Mouse (Mus musculus) midbrain, embryonic 16.5 days (tissue): ENCODE results near the gene Pdgfc. TPM values are rescaled to one million over a fixed set of nuclear protein-coding genes. Genes with fewer than 3 reads are reported as not detected.

Experiments used
- ATAC-seq: fragments of 200-750 bp; cut with Nextera tagmentation; 2 replicates; pipeline ENCODE4 v1.8.0; 2017; ENCODE audit warnings: moderate TSS enrichment
- H3K27ac ChIP-seq: fragments of 300-500 bp; sonication (generic); 2 replicates; pipeline ENCODE4 v1.5.1; 2014; ENCODE audit warnings: mild to moderate bottlenecking, low read length, mixed read lengths
- H3K27me3 ChIP-seq: fragments of 300-500 bp; sonication (generic); 2 replicates; pipeline ENCODE4 v1.6.1; 2014; ENCODE audit warnings: low read depth, low read length, mixed read lengths; ENCODE audit not compliant: control insufficient read depth, insufficient read depth
- H3K36me3 ChIP-seq: fragments of 300-500 bp; sonication (generic); 2 replicates; pipeline ENCODE4 v1.6.1; 2014; ENCODE audit warnings: mild to moderate bottlenecking, low read length, moderate library complexity, mixed read lengths; ENCODE audit not compliant: control insufficient read depth, insufficient read depth
- H3K4me1 ChIP-seq: fragments of 300-500 bp; sonication (generic); 2 replicates; pipeline ENCODE4 v1.6.1; 2014; ENCODE audit warnings: mild to moderate bottlenecking, low read length, mixed read lengths; ENCODE audit not compliant: control insufficient read depth, insufficient read depth
- H3K4me2 ChIP-seq: fragments of 300-500 bp; sonication (generic); 2 replicates; pipeline ENCODE4 v1.6.1; 2014; ENCODE audit warnings: mild to moderate bottlenecking, low read length, mixed read lengths
- H3K4me3 ChIP-seq: fragments of 300-500 bp; sonication (generic); 2 replicates; pipeline ENCODE4 v1.5.1; 2014; ENCODE audit warnings: low read depth, mild to moderate bottlenecking, low read length, moderate library complexity, mixed read lengths
- H3K9ac ChIP-seq: fragments of 300-500 bp; sonication (generic); 2 replicates; pipeline ENCODE4 v1.6.1; 2014; ENCODE audit warnings: low read depth, low read length, mixed read lengths
- H3K9me3 ChIP-seq: fragments of 300-500 bp; sonication (generic); replicated peaks from 2 replicates; pipeline ENCODE4 v1.6.1; 2014; ENCODE audit warnings: mild to moderate bottlenecking, low read length, mixed read lengths; ENCODE audit not compliant: control insufficient read depth, poor library complexity, severe bottlenecking
- WGBS: fragments of 180-500 bp; shearing (Covaris S2); extraction: QIAGEN DNeasy Blood & Tissue Kit; methylation state at CpG from one replicate; pipeline ENCODE4 v1.1.7; 2014; 5-methylcytosine and 5-hydroxymethylcytosine counted together
- polyA plus RNA-seq: library from polyadenylated mRNA; unstranded; fragments of >200 nt; fragmentation: Nextera tagmentation; extraction: Ambion mirVana; gene quantifications from 2 replicates; pipeline ENCODE4 v1.2.1, GENCODE M21; 2015

Gene Pdgfc
- polyA plus RNA-seq, 1 experiment from 2014 or later = 3.7 TPM

- ATAC-seq = no peak
- WGBS = 77% methylated on average over 1 of the region's 1 CpGs
- Histone ChIP-seq H3K4me2 (no peak overlapping the region), H3K4me1 (no peaks in the 10 kb centered on the region), H3K27me3 (no peaks in the 10 kb centered on the region), H3K9ac (no peak overlapping the region), H3K27ac (no peak overlapping the region), H3K9me3 (no peaks in the 10 kb centered on the region), H3K4me3 (no peak overlapping the region), H3K36me3 (no peaks in the 10 kb centered on the region)
Measured at GRCm38 (mm10) chr3:81057719-81058118, 21.5 kb downstream of the Pdgfc start.

GRCm38 (mm10) chr3:81058527-81059031 is 22.4 kb downstream of the Pdgfc start:
- no peak overlapping the region for H3K27ac ChIP-seq
- H3K9ac ChIP-seq = no peak overlapping the region
- peak; percentile 56 for ATAC-seq
- no peak overlapping the region for H3K4me3 ChIP-seq
- no peaks in the 10 kb centered on the region for H3K36me3 ChIP-seq
- 44% methylated on average over 4 of the region's 4 CpGs for WGBS
- no peaks in the 10 kb centered on the region for H3K9me3 ChIP-seq
- H3K4me2 ChIP-seq = no peak overlapping the region
- no peaks in the 10 kb centered on the region for H3K4me1 ChIP-seq
- H3K27me3 ChIP-seq = no peaks in the 10 kb centered on the region

DNA sequence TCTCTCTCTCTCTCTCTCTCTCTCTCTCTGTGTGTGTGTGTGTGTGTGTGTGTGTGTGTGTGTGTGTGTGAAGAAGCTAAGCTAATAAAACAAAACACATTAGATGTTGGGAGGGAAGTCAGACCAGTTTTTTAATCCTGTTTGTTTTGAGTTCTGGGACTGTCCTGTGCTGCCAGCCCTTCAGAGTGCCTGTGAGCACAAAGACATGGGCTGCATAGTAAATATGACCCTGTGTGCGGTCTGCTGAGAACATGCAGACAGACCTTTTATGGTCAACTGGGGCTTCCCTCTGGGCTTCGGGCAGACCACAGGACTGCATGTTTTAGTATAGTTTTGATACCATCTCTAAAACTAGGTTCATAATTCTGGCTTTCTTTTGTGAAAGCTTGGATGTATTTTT is 32.3 kb downstream of the Pdgfc start:
- H3K27ac ChIP-seq = no peak overlapping the region
- H3K36me3 ChIP-seq = no peaks in the 10 kb centered on the region
- H3K4me1 ChIP-seq = no peaks in the 10 kb centered on the region
- H3K9ac ChIP-seq = no peak overlapping the region
- H3K4me2 ChIP-seq = no peak overlapping the region
- no peak for ATAC-seq
- no peaks in the 10 kb centered on the region for H3K9me3 ChIP-seq
- no peak overlapping the region for H3K4me3 ChIP-seq
- 37% methylated on average over 2 of the region's 2 CpGs for WGBS
- no peaks in the 10 kb centered on the region for H3K27me3 ChIP-seq

DNA sequence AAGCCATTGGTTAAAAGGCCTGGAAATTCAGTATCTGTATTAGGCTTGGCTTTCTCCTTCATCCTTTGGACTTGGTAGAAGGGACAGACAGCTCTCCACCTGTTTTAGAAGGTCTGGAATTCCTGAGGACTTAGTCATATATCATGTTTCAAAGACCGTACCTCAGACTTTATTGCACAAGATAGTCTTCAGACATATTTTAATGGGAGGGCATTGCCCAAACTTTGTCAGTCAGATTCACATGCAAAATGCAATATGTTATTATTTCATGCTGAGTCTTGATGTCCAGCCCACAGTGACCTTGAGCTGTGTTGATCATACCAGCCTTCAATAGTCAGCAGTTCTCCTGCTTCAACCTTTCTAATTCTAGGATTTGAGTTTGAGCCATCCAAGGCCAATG is 64.9 kb downstream of the Pdgfc start:
- peaks cover 7% of the 10 kb centered on the region for H3K4me1 ChIP-seq
- no peak overlapping the region for H3K27ac ChIP-seq
- H3K36me3 ChIP-seq = no peaks in the 10 kb centered on the region
- H3K9me3 ChIP-seq = no peaks in the 10 kb centered on the region
- no peak overlapping the region for H3K4me2 ChIP-seq
- no peak for ATAC-seq
- H3K27me3 ChIP-seq = no peaks in the 10 kb centered on the region
- WGBS = 95% methylated on average over 1 of the region's 1 CpGs
- no peak overlapping the region for H3K9ac ChIP-seq
- H3K4me3 ChIP-seq = no peak overlapping the region

- H3K4me2 ChIP-seq = no peak overlapping the region
- peak; percentile 79 for ATAC-seq
- no peak overlapping the region for H3K9ac ChIP-seq
- WGBS = 7% methylated on average over 3 of the region's 3 CpGs
- H3K4me1 ChIP-seq = peaks cover 7% of the 10 kb centered on the region
- H3K27me3 ChIP-seq = no peaks in the 10 kb centered on the region
- no peaks in the 10 kb centered on the region for H3K36me3 ChIP-seq
- no peak overlapping the region for H3K4me3 ChIP-seq
- no peak overlapping the region for H3K27ac ChIP-seq
- H3K9me3 ChIP-seq = no peaks in the 10 kb centered on the region
Measured at GRCm38 (mm10) chr3:81102158-81102876, 66.1 kb downstream of the Pdgfc start.

GRCm38 (mm10) chr3:81102877-81103420 is 66.7 kb downstream of the Pdgfc start:
- Histone ChIP-seq H3K36me3 (no peaks in the 10 kb centered on the region), H3K4me3 (no peak overlapping the region), H3K9ac (no peak overlapping the region), H3K9me3 (no peaks in the 10 kb centered on the region), H3K4me2 (no peak overlapping the region), H3K27ac (no peak overlapping the region), H3K4me1 (peaks cover 7% of the 10 kb centered on the region), H3K27me3 (no peaks in the 10 kb centered on the region)
- ATAC-seq = no peak
- 39% methylated on average over 5 of the region's 5 CpGs for WGBS

DNA sequence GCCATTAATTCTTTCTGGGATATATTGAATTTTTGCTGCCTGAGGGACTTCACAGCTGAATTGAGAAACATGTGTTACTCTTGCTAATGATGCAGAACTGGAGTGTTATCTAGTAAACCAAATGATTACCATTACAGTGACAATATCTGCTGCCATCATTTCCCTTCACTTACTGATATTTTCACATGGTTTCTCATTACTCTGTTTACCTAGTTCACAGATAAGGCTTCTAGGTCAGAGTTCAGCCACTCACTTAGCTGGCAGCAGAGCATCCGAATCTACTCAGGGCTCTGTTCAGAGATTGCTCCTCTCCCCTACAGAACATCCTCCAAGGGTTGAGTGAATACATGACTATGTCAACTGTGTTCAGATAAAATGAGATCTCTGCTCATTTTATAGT is 71.3 kb downstream of the Pdgfc start:
- Histone ChIP-seq H3K4me2 (no peak overlapping the region), H3K36me3 (no peaks in the 10 kb centered on the region), H3K9ac (no peak overlapping the region), H3K4me1 (peaks cover 2% of the 10 kb centered on the region), H3K9me3 (no peaks in the 10 kb centered on the region), H3K27ac (no peak overlapping the region), H3K4me3 (no peak overlapping the region), H3K27me3 (no peaks in the 10 kb centered on the region)
- 66% methylated on average over 1 of the region's 1 CpGs for WGBS
- no peak for ATAC-seq

DNA sequence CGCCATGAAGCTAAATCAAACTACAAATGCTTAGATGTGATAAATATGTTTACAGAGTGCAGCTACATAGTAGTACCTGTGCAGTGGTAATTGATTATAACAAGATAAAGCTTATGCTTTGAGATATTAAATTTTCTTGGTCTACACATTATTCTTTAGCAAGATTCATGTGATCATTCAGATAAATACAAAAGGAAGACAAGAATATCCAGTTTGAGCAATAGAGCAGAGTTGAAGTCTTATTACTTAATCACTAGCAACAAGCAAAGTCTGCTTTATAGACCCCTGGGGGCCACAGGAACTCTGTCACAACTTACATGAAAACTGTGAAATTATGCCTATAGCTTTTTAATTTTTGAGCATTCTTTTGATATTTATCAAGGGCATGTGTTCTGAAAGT is 74.8 kb downstream of the Pdgfc start:
- H3K9ac ChIP-seq = no peak overlapping the region
- H3K4me3 ChIP-seq = no peak overlapping the region
- WGBS = 94% methylated on average over 1 of the region's 1 CpGs
- H3K27me3 ChIP-seq = no peaks in the 10 kb centered on the region
- H3K36me3 ChIP-seq = no peaks in the 10 kb centered on the region
- H3K4me1 ChIP-seq = no peaks in the 10 kb centered on the region
- H3K9me3 ChIP-seq = no peaks in the 10 kb centered on the region
- no peak for ATAC-seq
- no peak overlapping the region for H3K27ac ChIP-seq
- H3K4me2 ChIP-seq = no peak overlapping the region

GRCm38 (mm10) chr3:81112892-81113291 is 76.7 kb downstream of the Pdgfc start:
- WGBS = 94% methylated on average over 3 of the region's 3 CpGs
- ATAC-seq = no peak
- no peak overlapping the region for H3K27ac ChIP-seq

More at GRCm38 (mm10) chr3:81112892-81113291, 76.7 kb downstream of the Pdgfc start:
- no peak overlapping the region for H3K4me3 ChIP-seq
- H3K4me2 ChIP-seq = no peak overlapping the region
- no peak overlapping the region for H3K9ac ChIP-seq
- H3K36me3 ChIP-seq = no peaks in the 10 kb centered on the region
- no peaks in the 10 kb centered on the region for H3K4me1 ChIP-seq
- no peaks in the 10 kb centered on the region for H3K27me3 ChIP-seq
- H3K9me3 ChIP-seq = no peaks in the 10 kb centered on the region
